Mouse (Mus musculus): ENCODE results near the gene Lta. TPM values are rescaled to one million over a fixed set of nuclear protein-coding genes. Genes with fewer than 3 reads are reported as not detected.
A peak's percentile ranks its signal among the peaks of the same experiment; 100 is the strongest.

The Lta gene
- polyA plus RNA-seq, 1 experiment from 2014 or later = not detected

- DNase-seq (ENCODE audit: low spot score) (no peak), ATAC-seq (replicated peaks; ENCODE audit: low FRiP score, low read depth) (no peak)
- peak; percentile 31; the same call in 1 of the 2 replicates for TF ChIP-seq CTCF (IDR thresholded peaks at IDR 0.05; ENCODE audit: low read depth)
- Histone ChIP-seq H3K27ac (no peak overlapping the region), H3K4me1 (replicated peaks; ENCODE audit: insufficient read depth, low read length) (no peaks in the 10 kb centered on the region), H3K4me2 (ENCODE audit: low read length) (no peak overlapping the region), H3K36me3 (ENCODE audit: insufficient read depth, low read length) (peaks cover 30% of the 10 kb centered on the region), H3K27me3 (ENCODE audit: insufficient read depth, low read length) (no peaks in the 10 kb centered on the region), H3K9me3 (replicated peaks; ENCODE audit: low read length) (no peaks in the 10 kb centered on the region), H3K4me3 (replicated peaks; ENCODE audit: low read depth, low read length) (no peak overlapping the region), H3K9ac (ENCODE audit: low read depth, low read length) (no peak overlapping the region)
- WGBS = 81% methylated on average over 14 of the region's 14 CpGs
Measured at GRCm38 (mm10) chr17:35226561-35227046, 21.5 kb upstream of the Lta start.

- H3K9ac ChIP-seq (ENCODE audit: low read depth, low read length) = no peak overlapping the region
- no peaks in the 10 kb centered on the region for H3K4me1 ChIP-seq (replicated peaks; ENCODE audit: insufficient read depth, low read length)
- H3K27me3 ChIP-seq (ENCODE audit: insufficient read depth, low read length) = no peaks in the 10 kb centered on the region
- DNase-seq (ENCODE audit: low spot score) (no peak), ATAC-seq (replicated peaks; ENCODE audit: low FRiP score, low read depth) (no peak)
- no peak overlapping the region for H3K4me2 ChIP-seq (ENCODE audit: low read length)
- no peak for TF ChIP-seq CTCF (IDR thresholded peaks at IDR 0.05; ENCODE audit: low read depth)
- 88% methylated on average over 5 of the region's 5 CpGs for WGBS
- H3K9me3 ChIP-seq (replicated peaks; ENCODE audit: low read length) = no peaks in the 10 kb centered on the region
- peaks cover 26% of the 10 kb centered on the region for H3K36me3 ChIP-seq (ENCODE audit: insufficient read depth, low read length)
- no peak overlapping the region for H3K4me3 ChIP-seq (replicated peaks; ENCODE audit: low read depth, low read length)
- H3K27ac ChIP-seq = no peak overlapping the region
Measured at GRCm38 (mm10) chr17:35225456-35225855, 20.3 kb upstream of the Lta start.

GRCm38 (mm10) chr17:35224641-35225040, 19.5 kb upstream of the Lta start:
- H3K9me3 ChIP-seq (replicated peaks; ENCODE audit: low read length) = no peaks in the 10 kb centered on the region
- 93% methylated on average over 4 of the region's 4 CpGs for WGBS
- H3K4me1 ChIP-seq (replicated peaks; ENCODE audit: insufficient read depth, low read length) = no peaks in the 10 kb centered on the region; the same call in 1 of the 2 replicates
- no peak overlapping the region for H3K4me3 ChIP-seq (replicated peaks; ENCODE audit: low read depth, low read length)
- peaks cover 31% of the 10 kb centered on the region for H3K36me3 ChIP-seq (ENCODE audit: insufficient read depth, low read length)
- ATAC-seq (replicated peaks; ENCODE audit: low FRiP score, low read depth) (no peak), DNase-seq (ENCODE audit: low spot score) (no peak)
- H3K9ac ChIP-seq (ENCODE audit: low read depth, low read length) = no peak overlapping the region
- H3K27ac ChIP-seq = no peak overlapping the region
- no peak overlapping the region for H3K4me2 ChIP-seq (ENCODE audit: low read length)
- no peak for TF ChIP-seq CTCF (IDR thresholded peaks at IDR 0.05; ENCODE audit: low read depth)
- H3K27me3 ChIP-seq (ENCODE audit: insufficient read depth, low read length) = no peaks in the 10 kb centered on the region

- Histone ChIP-seq H3K4me1 (replicated peaks; ENCODE audit: insufficient read depth, low read length) (no peaks in the 10 kb centered on the region; the same call in 1 of the 2 replicates), H3K9me3 (replicated peaks; ENCODE audit: low read length) (no peaks in the 10 kb centered on the region), H3K27ac (no peak overlapping the region), H3K4me2 (ENCODE audit: low read length) (no peak overlapping the region), H3K4me3 (replicated peaks; ENCODE audit: low read depth, low read length) (no peak overlapping the region), H3K27me3 (ENCODE audit: insufficient read depth, low read length) (no peaks in the 10 kb centered on the region), H3K9ac (ENCODE audit: low read depth, low read length) (no peak overlapping the region), H3K36me3 (ENCODE audit: insufficient read depth, low read length) (peaks cover 16% of the 10 kb centered on the region; the same call in 1 of the 2 replicates)
- 82% methylated on average over 6 of the region's 6 CpGs for WGBS
- ATAC-seq (replicated peaks; ENCODE audit: low FRiP score, low read depth) = no peak
- TF ChIP-seq CTCF (IDR thresholded peaks at IDR 0.05; ENCODE audit: low read depth) = no peak
- DNase-seq (ENCODE audit: low spot score) = no peak
Measured at GRCm38 (mm10) chr17:35222299-35222698, 17.1 kb upstream of the Lta start.

GRCm38 (mm10) chr17:35220156-35220952, 15.2 kb upstream of the Lta start, which contains the start of gene Gm16181:
Gene Gm16181, plus strand, starts transcription at chr17:35220834.
- DNase-seq (ENCODE audit: low spot score) (no peak), ATAC-seq (replicated peaks; ENCODE audit: low FRiP score, low read depth) (no peak)
- peak within 1 kb of the TSS; percentile 54 for H3K27ac ChIP-seq
- H3K36me3 ChIP-seq (ENCODE audit: insufficient read depth, low read length) = peaks cover 12% of the 10 kb centered on the region; the same call in 1 of the 2 replicates
- no peak within 1 kb of the TSS for H3K4me3 ChIP-seq (replicated peaks; ENCODE audit: low read depth, low read length)
- no peak within 1 kb of the TSS for H3K4me2 ChIP-seq (ENCODE audit: low read length)
- H3K9ac ChIP-seq (ENCODE audit: low read depth, low read length) = no peak within 1 kb of the TSS
- no peaks in the 10 kb centered on the region; the same call in 1 of the 2 replicates for H3K4me1 ChIP-seq (replicated peaks; ENCODE audit: insufficient read depth, low read length)
- no peak for TF ChIP-seq CTCF (IDR thresholded peaks at IDR 0.05; ENCODE audit: low read depth)
- no peaks in the 10 kb centered on the region for H3K27me3 ChIP-seq (ENCODE audit: insufficient read depth, low read length)
- WGBS = 67% methylated on average over 28 of the region's 28 CpGs
- H3K9me3 ChIP-seq (replicated peaks; ENCODE audit: low read length) = no peaks in the 10 kb centered on the region

- 73% methylated on average over 6 of the region's 6 CpGs for WGBS
- Histone ChIP-seq H3K27ac (0 out of 2 replicates have a peak overlapping the region, but pooled peaks have one; percentile 57), H3K36me3 (ENCODE audit: insufficient read depth, low read length) (peaks cover 12% of the 10 kb centered on the region; the same call in 1 of the 2 replicates)
Measured at GRCm38 (mm10) chr17:35219601-35220041, 14.5 kb upstream of the Lta start.

More at GRCm38 (mm10) chr17:35219601-35220041, 14.5 kb upstream of the Lta start:
- DNase-seq (ENCODE audit: low spot score) = no peak
- no peak overlapping the region for H3K4me3 ChIP-seq (replicated peaks; ENCODE audit: low read depth, low read length)
- no peak for ATAC-seq (replicated peaks; ENCODE audit: low FRiP score, low read depth)
- H3K9me3 ChIP-seq (replicated peaks; ENCODE audit: low read length) = no peaks in the 10 kb centered on the region
- no peak overlapping the region for H3K4me2 ChIP-seq (ENCODE audit: low read length)
- no peak for TF ChIP-seq CTCF (IDR thresholded peaks at IDR 0.05; ENCODE audit: low read depth)
- no peaks in the 10 kb centered on the region for H3K27me3 ChIP-seq (ENCODE audit: insufficient read depth, low read length)
- H3K9ac ChIP-seq (ENCODE audit: low read depth, low read length) = no peak overlapping the region
- H3K4me1 ChIP-seq (replicated peaks; ENCODE audit: insufficient read depth, low read length) = no peaks in the 10 kb centered on the region; the same call in 1 of the 2 replicates

Measured in kidney, postnatal 0 days (tissue).